Mouse (Mus musculus) ES-Bruce4 (cell line): ENCODE data around the gene Cenpa. TPM values are rescaled to one million over a fixed set of nuclear protein-coding genes. Genes with fewer than 3 reads are reported as not detected.
"Not testable (repeated sequence)": the region's sequence is repeated elsewhere in the genome, so short reads cannot be mapped to it uniquely, and the experiment has no call there.

ENCODE experiments used
- H3K27ac ChIP-seq: 2 replicates; pipeline ENCODE4 v1.5.1; 2012; ENCODE audit warnings: low read length, inconsistent platforms; ENCODE audit not compliant: insufficient read depth
- H3K27me3 ChIP-seq: 2 replicates; pipeline ENCODE4 v1.6.1; 2012; ENCODE audit warnings: mild to moderate bottlenecking, low read length, inconsistent platforms; ENCODE audit not compliant: control insufficient read depth, poor library complexity, insufficient read depth, severe bottlenecking
- H3K36me3 ChIP-seq: 2 replicates; pipeline ENCODE4 v1.6.1; 2012; ENCODE audit warnings: inconsistent platforms, mild to moderate bottlenecking, low read length, moderate library complexity; ENCODE audit not compliant: control insufficient read depth, poor library complexity, insufficient read depth, severe bottlenecking
- H3K4me1 ChIP-seq: one replicate; pipeline ENCODE4 v1.8.1; 2011; ENCODE audit warnings: low read length; ENCODE audit not compliant: control insufficient read depth, insufficient read depth
- H3K4me3 ChIP-seq: 2 replicates; pipeline ENCODE4 v1.5.1; 2011; ENCODE audit warnings: low read depth, mild to moderate bottlenecking, low read length
- H3K9ac ChIP-seq: 2 replicates; pipeline ENCODE4 v1.6.1; 2012; ENCODE audit warnings: low read depth, mild to moderate bottlenecking, inconsistent platforms; ENCODE audit not compliant: poor library complexity, severe bottlenecking
- H3K9me3 ChIP-seq: replicated peaks from 2 replicates; pipeline ENCODE4 v1.6.1; 2012; ENCODE audit warnings: mild to moderate bottlenecking, low read length, inconsistent platforms; ENCODE audit not compliant: control insufficient read depth, poor library complexity, insufficient read depth, severe bottlenecking
- CTCF ChIP-seq: IDR thresholded peaks from one replicate; pipeline ENCODE4 v1.8.1; 2011; ENCODE audit warnings: low read depth, low read length
- EP300 ChIP-seq: IDR thresholded peaks from 2 replicates; pipeline ENCODE4 v1.6.1; 2011; ENCODE audit warnings: low read depth, low read length; ENCODE audit not compliant: insufficient read depth
- POLR2A ChIP-seq: IDR thresholded peaks from one replicate; pipeline ENCODE4 v1.8.1; 2011; ENCODE audit warnings: low read length; ENCODE audit not compliant: insufficient read depth
- polyA plus RNA-seq: library from polyadenylated mRNA; stranded (reverse); fragments of >200 nt; gene quantifications from 2 replicates; pipeline ENCODE4 v1.2.4, GENCODE M21; 2011; ENCODE audit warnings: low read depth; ENCODE audit not compliant: missing spikeins, insufficient read depth, insufficient read length

The Cenpa gene
- polyA plus RNA-seq, 1 experiment: 257 TPM

DNA sequence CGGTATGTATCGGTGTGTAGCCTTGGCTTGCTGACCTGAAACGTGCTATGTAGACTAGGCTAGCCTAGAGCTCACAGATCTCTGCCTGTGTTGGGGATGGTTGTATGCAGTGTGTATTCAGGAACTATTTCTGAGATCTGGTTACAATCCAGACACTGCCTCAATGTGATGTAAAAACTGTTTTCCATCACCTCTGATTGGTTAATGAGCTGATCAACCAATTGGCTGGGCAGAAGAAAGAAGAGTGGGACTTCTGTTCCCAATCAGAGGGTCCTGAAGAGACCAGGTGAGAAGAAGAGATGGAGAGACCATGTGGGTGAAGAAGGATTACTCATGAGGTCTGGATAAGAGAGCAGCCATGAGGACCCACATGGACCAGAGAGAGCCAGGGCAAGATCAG is 1.1 kb downstream of the Cenpa start:
- H3K27ac ChIP-seq: 0 out of 2 replicates have a peak overlapping the region, but pooled peaks have one; percentile 32

DNA sequence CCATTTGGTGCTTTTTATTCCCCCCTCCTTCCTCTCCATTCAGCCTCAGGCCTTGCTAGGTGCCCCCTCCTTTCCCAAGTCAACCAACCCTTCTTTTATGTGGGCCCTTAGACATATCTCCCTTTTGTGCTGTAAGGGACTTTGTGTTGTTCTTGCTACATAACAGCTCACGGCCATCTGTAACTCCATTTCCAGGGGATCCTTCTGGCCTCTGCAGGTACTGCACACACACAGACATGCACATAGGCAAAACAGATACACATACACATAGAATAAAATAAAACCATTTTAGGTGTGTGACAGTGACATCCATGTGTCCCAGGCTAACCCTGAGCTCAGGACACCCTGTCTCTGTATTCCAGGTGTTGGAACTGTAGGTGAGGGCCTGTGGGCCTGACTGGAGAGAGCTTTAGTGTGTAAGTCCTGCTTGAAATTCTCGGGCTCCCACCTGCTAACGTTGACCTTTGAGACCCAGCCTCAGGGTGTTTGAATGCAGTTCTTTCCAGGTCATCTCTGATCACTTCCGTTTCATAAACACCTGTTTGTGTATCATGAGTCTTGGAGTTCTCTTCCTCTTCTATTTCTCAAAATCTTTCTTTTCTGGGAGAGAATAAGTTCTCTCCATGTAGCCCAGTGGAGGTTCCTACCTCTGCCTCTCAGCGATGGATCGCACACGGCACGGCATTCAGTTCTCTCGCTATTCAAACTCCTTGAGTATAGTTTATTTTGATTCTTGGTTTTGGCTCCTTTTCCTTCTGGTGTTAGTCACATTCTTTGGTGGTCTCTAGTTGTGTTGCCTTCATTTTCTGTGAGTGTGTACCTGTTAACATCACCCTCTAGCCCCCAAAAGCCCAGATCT is 2.3 kb downstream of the Cenpa start:
- Histone ChIP-seq H3K4me1 (no peaks in the 10 kb centered on the region), H3K4me3 (peak overlapping the region; percentile 40), H3K27me3 (no peaks in the 10 kb centered on the region), H3K9ac (no peak overlapping the region), H3K36me3 (peaks cover 55% of the 10 kb centered on the region), H3K27ac (no peak overlapping the region), H3K9me3 (no peaks in the 10 kb centered on the region)
- TF ChIP-seq EP300: no peak
- no peak for TF ChIP-seq CTCF
- no peak for TF ChIP-seq POLR2A

More for the DNA sequence above, 1.1 kb downstream of the Cenpa start:
- TF ChIP-seq POLR2A (no peak), EP300 (no peak), CTCF (no peak)
- H3K27me3 ChIP-seq: no peaks in the 10 kb centered on the region
- H3K4me3 ChIP-seq: peak overlapping the region; percentile 95
- peak overlapping the region; percentile 95 for H3K9ac ChIP-seq
- peaks cover 45% of the 10 kb centered on the region for H3K36me3 ChIP-seq
- H3K4me1 ChIP-seq: no peaks in the 10 kb centered on the region
- no peaks in the 10 kb centered on the region for H3K9me3 ChIP-seq

DNA sequence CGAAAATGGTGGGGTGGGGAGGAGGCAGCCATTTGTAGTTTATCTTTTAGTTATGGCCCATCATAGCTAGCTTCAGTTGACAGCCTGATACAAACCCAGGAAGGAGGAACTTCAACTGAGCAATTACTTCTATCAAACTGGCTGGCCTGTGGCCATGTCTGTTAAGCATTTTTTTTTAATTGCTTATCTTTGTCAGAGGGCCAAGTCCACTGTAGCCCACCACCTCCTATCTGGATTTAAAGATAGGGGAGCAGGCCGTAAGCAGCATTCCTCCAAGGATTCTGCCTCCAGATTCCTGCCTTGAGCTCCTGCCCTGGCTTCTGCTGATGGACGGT is 2.9 kb downstream of the Cenpa start:
- H3K9ac ChIP-seq: no peak overlapping the region
- H3K27ac ChIP-seq: no peak overlapping the region
- H3K27me3 ChIP-seq: no peaks in the 10 kb centered on the region
- no peaks in the 10 kb centered on the region for H3K4me1 ChIP-seq
- peaks cover 61% of the 10 kb centered on the region for H3K36me3 ChIP-seq
- H3K4me3 ChIP-seq: no peak overlapping the region
- no peak for TF ChIP-seq POLR2A
- TF ChIP-seq CTCF: no peak
- no peak for TF ChIP-seq EP300
- no peaks in the 10 kb centered on the region for H3K9me3 ChIP-seq

DNA sequence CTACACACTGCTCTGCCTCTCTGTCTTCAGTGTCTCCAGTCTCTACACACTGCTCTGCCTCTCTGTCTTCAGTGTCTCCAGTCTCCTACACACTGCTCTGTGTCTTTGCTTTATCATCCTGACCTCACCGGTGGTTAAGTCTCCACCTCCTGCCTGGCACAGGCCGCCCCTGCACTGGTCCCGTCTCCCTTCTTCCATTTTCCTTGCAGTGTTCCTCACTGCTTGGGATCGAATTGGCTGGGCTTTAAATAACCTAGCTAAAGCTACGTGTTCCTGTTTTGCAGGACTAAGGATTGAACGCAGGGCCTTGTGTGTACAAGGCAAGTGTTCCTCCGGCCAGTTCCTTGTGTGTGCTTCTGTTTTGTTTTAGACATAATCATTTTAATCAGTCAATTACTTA is 3.5 kb downstream of the Cenpa start:
- H3K9me3 ChIP-seq: no peaks in the 10 kb centered on the region
- H3K9ac ChIP-seq: no peak overlapping the region
- H3K36me3 ChIP-seq: peaks cover 65% of the 10 kb centered on the region
- no peaks in the 10 kb centered on the region for H3K4me1 ChIP-seq
- H3K4me3 ChIP-seq: no peak overlapping the region
- H3K27ac ChIP-seq: no peak overlapping the region
- no peak for TF ChIP-seq EP300
- TF ChIP-seq CTCF: no peak
- TF ChIP-seq POLR2A: no peak
- H3K27me3 ChIP-seq: no peaks in the 10 kb centered on the region

DNA sequence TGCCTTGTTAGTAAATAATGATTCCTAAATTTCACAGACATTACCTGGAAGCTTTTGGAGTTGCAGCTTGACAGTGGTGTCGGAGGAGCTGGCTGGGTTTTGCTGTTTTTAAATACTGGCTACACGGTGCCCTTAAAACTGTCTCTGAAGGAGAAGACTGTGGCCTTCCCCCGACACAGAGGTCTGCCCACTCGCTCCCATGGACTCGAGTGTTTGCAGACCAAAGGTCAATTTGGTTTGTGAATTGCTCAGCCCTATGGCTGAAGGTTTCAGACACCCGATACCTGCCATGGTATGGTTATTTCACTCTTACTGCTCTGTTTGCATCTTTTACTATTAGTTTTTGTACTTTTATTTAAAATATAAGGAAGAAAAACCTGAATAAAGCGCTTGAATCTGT is 7.4 kb downstream of the Cenpa start:
- H3K36me3 ChIP-seq: peaks cover 58% of the 10 kb centered on the region
- no peaks in the 10 kb centered on the region for H3K4me1 ChIP-seq
- no peaks in the 10 kb centered on the region for H3K9me3 ChIP-seq
- H3K9ac ChIP-seq: no peak overlapping the region
- no peaks in the 10 kb centered on the region for H3K27me3 ChIP-seq
- H3K4me3 ChIP-seq: no peak overlapping the region
- H3K27ac ChIP-seq: no peak overlapping the region
- TF ChIP-seq CTCF (no peak), EP300 (no peak), POLR2A (no peak)

DNA sequence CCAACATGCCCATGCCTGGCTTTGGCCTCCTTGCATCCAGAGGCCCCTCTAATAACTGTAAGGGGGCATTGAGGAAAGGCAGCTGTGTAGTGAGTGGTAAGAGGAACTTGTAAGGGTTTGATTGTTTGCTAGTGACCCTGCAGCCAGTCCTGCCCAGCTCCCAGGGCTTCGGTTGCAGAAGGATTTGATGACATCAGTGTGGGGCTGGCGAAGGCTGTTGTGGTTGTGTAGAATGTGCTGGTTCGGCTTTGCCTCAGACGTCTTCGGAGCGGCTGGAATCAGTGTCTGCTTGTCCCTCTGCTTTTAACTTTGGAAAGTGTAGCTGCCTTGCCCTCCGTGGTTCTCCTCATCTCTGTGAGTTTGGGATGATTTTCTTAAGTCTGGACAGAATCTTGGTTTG is 10.2 kb downstream of the Cenpa start:
- Histone ChIP-seq H3K9ac (no peak overlapping the region), H3K4me1 (no peaks in the 10 kb centered on the region), H3K4me3 (no peak overlapping the region), H3K9me3 (no peaks in the 10 kb centered on the region), H3K27me3 (no peaks in the 10 kb centered on the region), H3K36me3 (peaks cover 34% of the 10 kb centered on the region), H3K27ac (no peak overlapping the region)
- TF ChIP-seq EP300 (no peak), CTCF (no peak), POLR2A (no peak)

DNA sequence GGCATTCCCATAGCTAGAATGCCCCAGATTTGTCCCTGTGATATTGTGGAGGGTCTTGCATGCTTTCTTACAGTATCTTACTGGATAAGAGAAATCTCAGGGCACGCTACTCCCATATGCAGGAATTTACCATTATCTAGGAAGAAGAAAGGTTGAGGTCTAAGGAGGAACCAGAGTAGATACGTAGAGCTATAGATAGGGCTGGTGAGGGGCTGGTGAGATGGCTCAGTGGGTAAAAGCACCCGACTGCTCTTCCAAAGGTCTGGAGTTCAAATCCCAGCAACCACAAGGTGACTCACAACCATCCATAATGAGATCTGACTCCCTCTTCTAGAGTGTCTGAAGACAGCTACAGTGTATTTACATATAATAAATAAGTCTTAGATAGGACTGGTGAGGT is 11.5 kb downstream of the Cenpa start:
- not testable (repeated sequence) for H3K9me3 ChIP-seq, H3K27ac ChIP-seq, H3K9ac ChIP-seq, H3K4me3 ChIP-seq, H3K27me3 ChIP-seq, H3K4me1 ChIP-seq
- peaks cover 22% of the 10 kb centered on the region for H3K36me3 ChIP-seq
